Mouse (Mus musculus) embryonic facial prominence, embryonic 12.5 days (tissue): ENCODE results near the gene Neb. TPM values are rescaled to one million over a fixed set of nuclear protein-coding genes. Genes with fewer than 3 reads are reported as not detected.

Experiments
- ATAC-seq: fragments of 200-750 bp; cut with Nextera tagmentation; 2 replicates; pipeline ENCODE4 v1.8.0; 2017; ENCODE audit not compliant: insufficient number of reproducible peaks, insufficient read depth, low FRiP score, low TSS enrichment
- H3K27ac ChIP-seq: fragments of 300-500 bp; sonication (generic); 2 replicates; pipeline ENCODE4 v1.5.1; 2016; ENCODE audit warnings: mild to moderate bottlenecking
- H3K27me3 ChIP-seq: fragments of 300-500 bp; sonication (generic); 2 replicates; pipeline ENCODE4 v1.6.1; 2016; ENCODE audit warnings: mild to moderate bottlenecking, moderate library complexity
- H3K36me3 ChIP-seq: fragments of 300-500 bp; sonication (generic); 2 replicates; pipeline ENCODE4 v1.6.1; 2016; ENCODE audit warnings: mild to moderate bottlenecking
- H3K4me1 ChIP-seq: fragments of 300-500 bp; sonication (generic); 2 replicates; pipeline ENCODE4 v1.6.1; 2016
- H3K4me2 ChIP-seq: fragments of 300-500 bp; sonication (generic); replicated peaks from 2 replicates; pipeline ENCODE4 v1.6.1; 2016; ENCODE audit warnings: mild to moderate bottlenecking, moderate library complexity
- H3K4me3 ChIP-seq: fragments of 300-500 bp; sonication (generic); 2 replicates; pipeline ENCODE4 v1.5.1; 2016; ENCODE audit warnings: mild to moderate bottlenecking
- H3K9ac ChIP-seq: fragments of 300-500 bp; sonication (generic); 2 replicates; pipeline ENCODE4 v1.6.1; 2016; ENCODE audit warnings: mild to moderate bottlenecking, moderate library complexity
- H3K9me3 ChIP-seq: fragments of 300-500 bp; sonication (generic); 2 replicates; pipeline ENCODE4 v1.6.1; 2016; ENCODE audit warnings: mild to moderate bottlenecking, moderate library complexity
- WGBS: fragments of 180-500 bp; shearing (Covaris S2); methylation state at CpG from one replicate; pipeline ENCODE4 v1.1.7; 2016; 5-methylcytosine and 5-hydroxymethylcytosine counted together
- polyA plus RNA-seq: library from polyadenylated mRNA; unstranded; fragments of >200 nt; fragmentation: Nextera tagmentation; extraction: Ambion mirVana; gene quantifications from 2 replicates; pipeline ENCODE4 v1.2.1, GENCODE M21; 2016

Gene Neb
- polyA plus RNA-seq, 1 experiment from 2014 or later = 30.8 TPM

DNA sequence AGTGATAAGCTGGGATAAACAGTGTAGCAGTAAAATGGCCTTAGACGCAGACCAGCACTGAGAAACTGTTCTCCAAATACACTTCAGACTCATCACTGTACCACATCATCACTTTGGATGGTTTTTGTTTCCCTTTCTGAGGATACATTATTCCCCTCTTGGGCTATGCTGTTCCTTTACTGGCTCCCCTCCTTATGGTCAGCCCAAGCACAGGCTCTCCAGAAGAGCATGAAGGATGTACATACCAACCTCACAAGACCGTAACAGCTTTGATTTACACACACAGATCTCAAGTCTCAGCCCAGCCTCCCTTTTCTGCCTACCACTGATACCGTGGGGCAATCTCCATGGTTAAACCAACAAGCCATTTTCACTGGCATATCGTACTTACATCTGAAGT lies 6.2 kb downstream of the Neb start:
- no peak overlapping the region for H3K4me3 ChIP-seq
- no peaks in the 10 kb centered on the region for H3K27me3 ChIP-seq
- H3K4me2 ChIP-seq = no peak overlapping the region
- no peaks in the 10 kb centered on the region for H3K9me3 ChIP-seq
- H3K4me1 ChIP-seq = no peaks in the 10 kb centered on the region
- ATAC-seq = no peak
- H3K36me3 ChIP-seq = no peaks in the 10 kb centered on the region
- 86% methylated on average over 4 of the region's 4 CpGs for WGBS
- no peak overlapping the region for H3K9ac ChIP-seq
- H3K27ac ChIP-seq = no peak overlapping the region

DNA sequence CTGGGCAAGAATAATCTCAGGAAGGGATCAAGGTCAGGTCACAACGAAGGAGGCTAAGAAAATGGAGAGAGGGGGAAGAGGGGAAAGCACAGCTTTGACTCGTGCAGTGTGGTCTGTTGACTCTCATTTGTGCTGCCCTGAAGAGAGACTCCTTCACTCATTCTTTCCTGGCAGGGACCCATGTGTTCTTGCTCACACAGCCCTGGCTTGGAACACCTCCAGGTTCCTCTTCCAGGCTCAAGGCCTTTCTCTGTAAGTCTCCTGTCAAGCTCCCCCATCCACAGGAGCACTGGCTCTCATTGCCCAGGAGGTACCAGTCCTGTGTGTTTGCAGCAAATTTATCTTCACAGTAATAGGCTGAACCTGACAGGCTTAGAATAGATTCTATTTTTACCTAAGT lies 7.2 kb downstream of the Neb start:
- no peak overlapping the region for H3K9ac ChIP-seq
- no peak overlapping the region for H3K4me2 ChIP-seq
- H3K4me1 ChIP-seq = no peaks in the 10 kb centered on the region
- H3K9me3 ChIP-seq = no peaks in the 10 kb centered on the region
- H3K27me3 ChIP-seq = no peaks in the 10 kb centered on the region
- no peaks in the 10 kb centered on the region for H3K36me3 ChIP-seq
- no peak overlapping the region for H3K4me3 ChIP-seq
- WGBS = 67% methylated on average over 2 of the region's 2 CpGs
- no peak for ATAC-seq
- no peak overlapping the region for H3K27ac ChIP-seq

DNA sequence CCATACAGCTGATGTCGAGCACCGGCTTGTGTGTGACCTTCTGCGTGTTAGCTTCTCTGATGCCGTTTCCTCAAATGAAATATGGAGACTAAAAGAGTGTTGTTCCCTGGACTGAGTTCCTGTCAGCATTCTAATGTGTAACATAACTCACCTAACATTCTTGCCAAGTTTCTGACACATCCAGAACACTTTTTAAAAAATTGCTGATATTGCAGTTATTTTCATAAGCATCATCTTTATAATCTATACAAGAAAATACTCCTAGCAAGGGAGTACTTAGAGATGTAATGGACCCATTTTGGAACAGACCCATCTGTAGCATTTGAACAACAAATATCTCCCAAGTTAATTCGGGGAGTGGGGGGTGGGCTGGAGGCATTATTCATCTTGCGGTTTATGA lies 8.7 kb downstream of the Neb start:
- no peak overlapping the region for H3K4me2 ChIP-seq
- H3K9ac ChIP-seq = no peak overlapping the region
- H3K36me3 ChIP-seq = no peaks in the 10 kb centered on the region
- H3K4me1 ChIP-seq = no peaks in the 10 kb centered on the region
- H3K27me3 ChIP-seq = no peaks in the 10 kb centered on the region
- no peaks in the 10 kb centered on the region for H3K9me3 ChIP-seq
- H3K27ac ChIP-seq = no peak overlapping the region
- no peak for ATAC-seq
- no peak overlapping the region for H3K4me3 ChIP-seq
- WGBS = 92% methylated on average over 6 of the region's 6 CpGs

DNA sequence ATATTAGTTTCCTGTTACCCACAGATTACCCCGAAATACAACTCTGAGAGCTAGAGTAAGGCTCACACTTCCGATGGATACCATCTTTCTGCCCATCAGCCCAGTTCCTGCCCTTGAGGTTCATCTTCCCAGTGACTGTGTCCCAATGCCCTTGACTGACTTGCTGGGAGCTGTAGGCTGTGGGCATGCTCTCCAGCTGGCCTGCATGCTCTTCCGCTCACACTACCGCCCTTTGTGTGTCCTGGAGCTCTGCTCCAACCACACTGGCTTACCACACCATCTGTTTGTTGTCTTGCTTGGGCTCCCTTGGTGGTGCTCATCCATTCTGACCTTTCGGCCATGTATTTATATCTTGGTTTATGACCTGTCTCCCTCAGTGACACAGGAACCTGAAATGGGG lies 10.6 kb downstream of the Neb start:
- ATAC-seq = no peak
- WGBS = 88% methylated on average over 5 of the region's 5 CpGs
- Histone ChIP-seq H3K9ac (no peak overlapping the region), H3K9me3 (no peaks in the 10 kb centered on the region), H3K36me3 (no peaks in the 10 kb centered on the region), H3K4me2 (no peak overlapping the region), H3K4me1 (no peaks in the 10 kb centered on the region), H3K27me3 (no peaks in the 10 kb centered on the region), H3K27ac (no peak overlapping the region), H3K4me3 (no peak overlapping the region)

DNA sequence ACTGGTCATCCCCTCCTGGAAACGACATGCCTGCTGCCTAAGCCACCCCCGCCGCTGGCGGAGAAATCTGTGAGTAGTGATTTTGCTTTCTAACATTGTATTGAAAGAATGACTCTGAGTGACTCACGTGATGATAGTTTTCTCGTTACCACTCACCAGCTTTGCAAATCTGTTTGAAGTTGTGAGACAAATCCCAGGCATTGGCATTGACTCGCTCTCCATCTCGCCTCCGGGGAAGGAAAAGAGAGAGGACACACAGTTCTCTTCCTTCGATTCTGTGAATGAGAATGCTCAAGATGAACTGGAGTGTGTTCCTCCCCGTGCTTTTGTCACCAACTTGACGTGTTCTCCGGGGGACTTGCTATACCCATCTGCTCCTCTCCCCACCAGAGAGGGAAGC lies 11.0 kb downstream of the Neb start:
- H3K4me1 ChIP-seq = no peaks in the 10 kb centered on the region
- no peaks in the 10 kb centered on the region for H3K27me3 ChIP-seq
- H3K4me2 ChIP-seq = no peak overlapping the region
- H3K9ac ChIP-seq = no peak overlapping the region
- H3K4me3 ChIP-seq = no peak overlapping the region
- H3K27ac ChIP-seq = no peak overlapping the region
- ATAC-seq = no peak
- no peaks in the 10 kb centered on the region for H3K9me3 ChIP-seq
- no peaks in the 10 kb centered on the region for H3K36me3 ChIP-seq
- 71% methylated on average over 13 of the region's 13 CpGs for WGBS

DNA sequence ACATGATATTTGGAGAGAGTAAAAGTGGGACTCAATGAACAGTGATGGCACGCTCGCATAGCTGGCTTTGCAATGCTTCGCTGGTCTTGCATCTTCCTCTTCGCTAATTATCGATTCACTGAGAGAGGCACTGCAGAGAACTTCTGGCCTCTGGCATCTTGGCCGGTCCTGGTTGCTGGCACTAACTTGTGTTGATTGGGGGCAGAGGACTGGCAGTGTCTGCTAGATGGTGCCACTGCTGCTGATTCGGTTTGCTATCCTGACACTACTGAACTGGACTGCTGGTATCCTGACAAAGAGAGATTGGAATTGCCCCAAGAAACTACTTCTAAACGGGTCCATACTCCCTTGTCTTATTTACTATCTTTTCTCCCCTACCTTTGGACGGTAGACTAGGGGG lies 17.2 kb downstream of the Neb start:
- Histone ChIP-seq H3K9me3 (no peaks in the 10 kb centered on the region), H3K4me2 (no peak overlapping the region), H3K4me1 (no peaks in the 10 kb centered on the region), H3K4me3 (no peak overlapping the region), H3K27ac (no peak overlapping the region), H3K27me3 (no peaks in the 10 kb centered on the region), H3K9ac (no peak overlapping the region), H3K36me3 (no peaks in the 10 kb centered on the region)
- ATAC-seq = no peak
- WGBS = 90% methylated on average over 9 of the region's 9 CpGs

DNA sequence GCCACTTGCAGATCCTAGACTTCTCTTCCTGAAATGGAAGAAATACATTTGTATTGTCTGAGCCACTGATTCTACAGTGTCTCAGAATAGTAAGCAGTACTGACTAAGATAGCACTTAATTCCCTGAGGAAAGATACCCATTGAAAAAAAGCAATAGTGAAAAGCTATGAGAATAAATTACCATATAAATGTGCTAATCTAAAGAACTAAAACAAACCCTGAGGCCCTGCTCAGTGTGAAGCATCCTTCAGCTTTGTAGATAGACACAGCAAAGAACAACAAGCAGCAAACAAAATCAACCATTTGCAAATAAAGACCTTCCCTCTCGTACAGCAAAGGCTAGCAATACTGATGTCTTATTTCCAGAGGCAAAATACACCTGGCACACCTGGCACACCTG lies 18.6 kb downstream of the Neb start:
- no peak overlapping the region for H3K4me2 ChIP-seq
- no peak overlapping the region for H3K27ac ChIP-seq
- no peaks in the 10 kb centered on the region for H3K4me1 ChIP-seq
- 82% methylated on average over 1 of the region's 1 CpGs for WGBS
- H3K27me3 ChIP-seq = no peaks in the 10 kb centered on the region
- no peaks in the 10 kb centered on the region for H3K36me3 ChIP-seq
- H3K4me3 ChIP-seq = no peak overlapping the region
- no peak overlapping the region for H3K9ac ChIP-seq
- no peaks in the 10 kb centered on the region for H3K9me3 ChIP-seq
- no peak for ATAC-seq

DNA sequence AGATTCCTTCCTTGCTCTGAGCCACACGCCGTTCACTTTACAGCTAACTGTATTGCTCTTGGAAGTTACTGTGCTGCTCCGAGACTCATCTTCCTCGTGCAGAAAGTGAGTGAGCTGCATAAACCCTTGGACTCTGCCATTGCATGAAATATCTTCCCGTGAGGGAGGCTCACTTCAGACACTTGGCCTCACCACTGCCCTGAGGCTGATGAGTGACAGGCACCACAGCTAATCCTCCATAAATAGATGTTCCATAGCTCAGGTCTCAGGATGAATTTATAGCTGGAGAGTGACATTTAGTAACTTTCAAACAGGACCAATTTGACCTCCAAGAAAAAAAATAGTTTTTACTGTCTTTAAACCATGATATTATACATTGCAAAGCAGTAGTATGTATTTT lies 20.1 kb downstream of the Neb start:
- ATAC-seq = no peak
- Histone ChIP-seq H3K27ac (no peak overlapping the region), H3K9me3 (no peaks in the 10 kb centered on the region), H3K27me3 (no peaks in the 10 kb centered on the region), H3K36me3 (no peaks in the 10 kb centered on the region), H3K4me2 (no peak overlapping the region), H3K4me3 (no peak overlapping the region), H3K9ac (no peak overlapping the region), H3K4me1 (no peaks in the 10 kb centered on the region)
- WGBS = 77% methylated on average over 5 of the region's 5 CpGs

DNA sequence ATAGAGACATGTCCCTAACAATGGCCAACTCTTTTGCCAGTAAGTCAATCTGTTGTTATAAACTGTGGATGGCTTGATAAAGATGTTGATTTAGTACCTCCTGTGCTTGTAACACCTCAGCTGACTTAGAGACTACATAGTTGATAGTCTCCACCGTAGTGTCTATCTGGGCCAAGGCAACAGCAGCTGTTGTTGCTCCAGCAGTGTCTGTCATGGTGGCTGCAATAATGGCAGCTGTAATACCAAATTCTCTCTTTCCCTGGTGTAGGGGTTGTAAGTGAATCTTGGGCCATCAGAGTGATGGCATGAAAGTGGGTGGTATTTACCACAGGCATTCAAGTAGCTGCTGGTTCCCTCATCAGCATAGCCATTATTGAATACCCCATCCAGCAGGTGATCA lies 27.2 kb downstream of the Neb start:
- no peak overlapping the region for H3K9ac ChIP-seq
- H3K9me3 ChIP-seq = no peaks in the 10 kb centered on the region
- H3K4me1 ChIP-seq = no peaks in the 10 kb centered on the region
- H3K36me3 ChIP-seq = no peaks in the 10 kb centered on the region
- no peaks in the 10 kb centered on the region for H3K27me3 ChIP-seq
- H3K4me3 ChIP-seq = no peak overlapping the region
- WGBS = 97% methylated on average over 1 of the region's 1 CpGs
- no peak overlapping the region for H3K4me2 ChIP-seq
- H3K27ac ChIP-seq = no peak overlapping the region
- no peak for ATAC-seq

DNA sequence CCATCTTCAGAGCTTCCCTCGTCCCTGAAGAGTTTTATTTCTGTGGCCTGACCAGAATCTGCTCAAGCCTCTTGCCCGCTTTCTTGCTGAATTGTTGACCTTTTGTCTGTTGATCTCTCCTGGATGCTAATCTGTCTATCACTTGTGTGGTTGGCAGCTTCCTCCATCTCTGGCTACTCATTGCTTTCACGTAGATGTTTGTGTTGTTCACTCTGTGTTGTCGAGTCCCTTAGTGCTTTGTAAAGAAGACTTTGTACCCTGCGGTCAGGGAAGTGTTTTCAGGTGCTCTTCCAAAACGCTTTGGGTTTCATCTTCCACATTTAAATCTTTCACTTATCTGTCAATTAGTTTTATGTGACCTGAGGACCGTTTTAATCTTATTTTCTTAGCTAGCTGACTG lies 37.3 kb downstream of the Neb start:
- no peak overlapping the region for H3K4me3 ChIP-seq
- H3K4me2 ChIP-seq = no peak overlapping the region
- no peaks in the 10 kb centered on the region for H3K36me3 ChIP-seq
- H3K9ac ChIP-seq = no peak overlapping the region
- 70% methylated on average over 7 of the region's 7 CpGs for WGBS
- no peaks in the 10 kb centered on the region for H3K27me3 ChIP-seq
- no peaks in the 10 kb centered on the region for H3K9me3 ChIP-seq
- no peaks in the 10 kb centered on the region for H3K4me1 ChIP-seq
- no peak overlapping the region for H3K27ac ChIP-seq
- ATAC-seq = no peak

DNA sequence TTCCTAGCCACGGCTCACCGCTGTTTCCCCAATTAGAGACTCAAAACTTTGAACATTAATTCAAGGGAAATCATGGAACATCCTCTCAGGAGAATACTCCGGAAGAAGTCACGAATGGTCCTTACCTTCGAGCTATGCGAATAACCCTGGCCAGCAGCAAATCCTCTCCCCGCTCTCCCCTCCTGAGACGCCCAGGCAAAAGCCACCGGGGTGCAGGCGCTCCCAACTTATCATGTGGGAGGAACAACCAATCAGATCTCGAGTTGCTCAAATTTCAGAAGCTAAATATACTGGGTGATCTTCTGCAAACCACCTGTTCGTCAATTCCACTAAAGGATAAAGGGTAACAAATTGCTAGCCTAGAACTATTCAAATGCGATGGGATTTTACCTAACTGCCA lies 42.7 kb downstream of the Neb start:
- Histone ChIP-seq H3K27me3 (no peaks in the 10 kb centered on the region), H3K4me2 (no peak overlapping the region), H3K9ac (no peak overlapping the region), H3K4me3 (no peak overlapping the region), H3K36me3 (no peaks in the 10 kb centered on the region), H3K9me3 (no peaks in the 10 kb centered on the region), H3K4me1 (no peaks in the 10 kb centered on the region), H3K27ac (no peak overlapping the region)
- no peak for ATAC-seq
- 80% methylated on average over 13 of the region's 13 CpGs for WGBS

DNA sequence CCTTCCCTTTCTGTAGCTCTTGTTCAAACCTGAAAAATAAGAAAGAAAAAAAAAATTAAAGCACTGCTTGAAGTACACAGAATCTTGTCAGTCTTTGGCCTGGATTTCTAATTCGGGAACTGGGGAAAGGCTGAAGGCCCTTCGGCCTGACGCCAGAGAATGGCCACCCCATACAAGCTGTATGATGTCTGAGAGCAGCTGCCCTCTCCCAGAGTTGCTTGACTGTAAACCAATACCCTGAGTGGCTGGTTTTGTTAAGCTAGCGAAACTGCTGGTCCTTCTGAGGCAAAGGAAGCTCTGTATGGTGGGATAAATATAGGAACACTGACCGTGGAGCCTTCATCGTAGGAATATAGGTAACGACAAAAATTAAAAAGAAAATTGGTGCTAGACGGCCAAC lies 43.2 kb downstream of the Neb start:
- no peak overlapping the region for H3K27ac ChIP-seq
- H3K4me1 ChIP-seq = no peaks in the 10 kb centered on the region
- no peaks in the 10 kb centered on the region for H3K36me3 ChIP-seq
- H3K9me3 ChIP-seq = no peaks in the 10 kb centered on the region
- H3K9ac ChIP-seq = no peak overlapping the region
- no peak overlapping the region for H3K4me3 ChIP-seq
- no peaks in the 10 kb centered on the region for H3K27me3 ChIP-seq
- H3K4me2 ChIP-seq = no peak overlapping the region
- 84% methylated on average over 8 of the region's 8 CpGs for WGBS
- ATAC-seq = no peak

DNA sequence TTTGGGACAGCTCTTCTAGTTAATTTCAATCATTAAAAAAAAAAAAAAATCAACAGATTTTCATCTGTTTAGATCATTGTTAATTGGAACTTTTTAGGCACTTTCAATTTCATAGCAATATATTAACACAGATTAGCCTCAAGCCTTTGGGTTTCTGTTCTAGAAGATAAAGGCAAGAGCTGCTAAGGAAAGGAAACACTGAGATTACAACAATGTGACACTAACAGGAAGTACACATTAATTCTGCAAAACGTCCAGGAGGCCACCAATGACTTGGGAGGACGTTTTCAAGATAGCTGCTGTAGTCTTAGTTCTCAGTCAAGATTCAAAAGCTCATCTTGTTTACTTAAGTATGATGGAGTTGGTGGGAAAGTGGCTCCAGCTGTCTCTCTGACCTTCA lies 44.7 kb downstream of the Neb start:
- 31% methylated on average over 2 of the region's 2 CpGs for WGBS
- no peak for ATAC-seq
- no peaks in the 10 kb centered on the region for H3K27me3 ChIP-seq
- H3K4me1 ChIP-seq = no peaks in the 10 kb centered on the region
- no peak overlapping the region for H3K9ac ChIP-seq
- H3K9me3 ChIP-seq = no peaks in the 10 kb centered on the region
- no peaks in the 10 kb centered on the region for H3K36me3 ChIP-seq
- H3K4me3 ChIP-seq = no peak overlapping the region
- no peak overlapping the region for H3K4me2 ChIP-seq
- H3K27ac ChIP-seq = no peak overlapping the region
